Mouse (Mus musculus) midbrain, postnatal 0 days (tissue): ENCODE results near the gene Fam171a2. TPM values are rescaled to one million over a fixed set of nuclear protein-coding genes. Genes with fewer than 3 reads are reported as not detected.
A peak's percentile ranks its signal among the peaks of the same experiment; 100 is the strongest.

Experiments
- ATAC-seq: fragments of 200-750 bp; cut with Nextera tagmentation; 2 replicates; pipeline ENCODE4 v1.8.0; 2017; ENCODE audit warnings: moderate number of reproducible peaks, mild to moderate bottlenecking, moderate TSS enrichment, moderate library complexity; ENCODE audit not compliant: low FRiP score
- DNase-seq: peaks from one replicate; pipeline ENCODE4 v3.0.0-alpha.2; 2015; ENCODE audit warnings: low spot score
- H3K27ac ChIP-seq: fragments of 300-500 bp; sonication (generic); 2 replicates; pipeline ENCODE4 v1.5.1; 2014; ENCODE audit warnings: low read depth, mild to moderate bottlenecking, low read length, mixed read lengths
- H3K27me3 ChIP-seq: fragments of 300-500 bp; sonication (generic); 2 replicates; pipeline ENCODE4 v1.6.1; 2014; ENCODE audit warnings: low read length, control low read depth, mixed read lengths; ENCODE audit not compliant: insufficient read depth
- H3K36me3 ChIP-seq: fragments of 300-500 bp; sonication (generic); 2 replicates; pipeline ENCODE4 v1.6.1; 2014; ENCODE audit warnings: low read length, control low read depth, mixed read lengths; ENCODE audit not compliant: insufficient read depth
- H3K4me1 ChIP-seq: fragments of 300-500 bp; sonication (generic); 2 replicates; pipeline ENCODE4 v1.6.1; 2014; ENCODE audit warnings: mild to moderate bottlenecking, control low read depth, antibody characterized with exemption, low read length, mixed read lengths; ENCODE audit not compliant: insufficient read depth
- H3K4me2 ChIP-seq: fragments of 300-500 bp; sonication (generic); 2 replicates; pipeline ENCODE4 v1.6.1; 2014; ENCODE audit warnings: low read depth, mild to moderate bottlenecking, low read length, mixed read lengths; ENCODE audit not compliant: poor library complexity, severe bottlenecking
- H3K4me3 ChIP-seq: fragments of 300-500 bp; sonication (generic); 2 replicates; pipeline ENCODE4 v1.5.1; 2014; ENCODE audit warnings: low read depth, mild to moderate bottlenecking, low read length, moderate library complexity
- H3K9ac ChIP-seq: fragments of 300-500 bp; sonication (generic); replicated peaks from 2 replicates; pipeline ENCODE4 v1.6.1; 2014; ENCODE audit warnings: mild to moderate bottlenecking, low read length, moderate library complexity, mixed read lengths; ENCODE audit not compliant: poor library complexity, severe bottlenecking
- H3K9me3 ChIP-seq: fragments of 300-500 bp; sonication (generic); 2 replicates; pipeline ENCODE4 v1.6.1; 2016; ENCODE audit warnings: low read length, control low read depth
- CTCF ChIP-seq: IDR thresholded peaks from 2 replicates; pipeline ENCODE4 v1.5.1; 2016; ENCODE audit warnings: antibody characterized with exemption, mild to moderate bottlenecking
- WGBS: fragments of 180-500 bp; shearing (Covaris S2); extraction: QIAGEN DNeasy Blood & Tissue Kit; methylation state at CpG from one replicate; pipeline ENCODE4 v1.1.7; 2014; 5-methylcytosine and 5-hydroxymethylcytosine counted together
- polyA plus RNA-seq: library from polyadenylated mRNA; unstranded; fragments of >200 nt; fragmentation: Nextera tagmentation; extraction: Ambion mirVana; gene quantifications from 2 replicates; pipeline ENCODE4 v1.2.1, GENCODE M21; 2015
- total RNA-seq: library from RNA; depleted of rRNA; stranded (reverse); fragments of >200 nt; gene quantifications from 2 replicates; pipeline ENCODE4 v1.2.3, GENCODE M21; 2014

Gene Fam171a2
- total and polyA plus RNA-seq, 2 experiments from 2014 or later = 25.4 to 605 TPM

- Histone ChIP-seq H3K4me1 (peaks cover 11% of the 10 kb centered on the region; the same call in 1 of the 2 replicates), H3K36me3 (peaks cover 58% of the 10 kb centered on the region), H3K4me3 (no peak overlapping the region), H3K9me3 (no peaks in the 10 kb centered on the region), H3K4me2 (no peak overlapping the region), H3K27me3 (no peaks in the 10 kb centered on the region; the same call in 1 of the 2 replicates), H3K27ac (no peak overlapping the region), H3K9ac (no peak overlapping the region)
- ATAC-seq (no peak), DNase-seq (no peak)
- WGBS = 91% methylated on average over 18 of the region's 18 CpGs
- TF ChIP-seq CTCF = no peak
Observed at GRCm38 (mm10) chr11:102435754-102436470, 11.6 kb downstream of the Fam171a2 start.

GRCm38 (mm10) chr11:102434816-102435705 lies 12.4 kb downstream of the Fam171a2 start:
- no peak overlapping the region for H3K9ac ChIP-seq
- H3K9me3 ChIP-seq = no peaks in the 10 kb centered on the region
- DNase-seq (no peak), ATAC-seq (no peak)
- H3K27ac ChIP-seq = no peak overlapping the region
- peaks cover 11% of the 10 kb centered on the region; the same call in 1 of the 2 replicates for H3K4me1 ChIP-seq
- no peak overlapping the region for H3K4me2 ChIP-seq
- 93% methylated on average over 11 of the region's 11 CpGs for WGBS
- no peak for TF ChIP-seq CTCF
- no peak overlapping the region for H3K4me3 ChIP-seq
- no peaks in the 10 kb centered on the region; the same call in 1 of the 2 replicates for H3K27me3 ChIP-seq
- peaks cover 52% of the 10 kb centered on the region for H3K36me3 ChIP-seq

GRCm38 (mm10) chr11:102434406-102434805 lies 13.1 kb downstream of the Fam171a2 start:
- 5% methylated on average over 7 of the region's 7 CpGs for WGBS
- H3K27me3 ChIP-seq = no peaks in the 10 kb centered on the region; the same call in 1 of the 2 replicates
- no peaks in the 10 kb centered on the region for H3K9me3 ChIP-seq
- TF ChIP-seq CTCF = peak; percentile 96
- H3K4me3 ChIP-seq = no peak overlapping the region
- H3K4me2 ChIP-seq = no peak overlapping the region
- peaks cover 45% of the 10 kb centered on the region for H3K36me3 ChIP-seq
- H3K9ac ChIP-seq = no peak overlapping the region
- DNase-seq (peak; percentile 95), ATAC-seq (0 out of 2 replicates have a peak, but pooled peaks have one; percentile 34)
- H3K4me1 ChIP-seq = peaks cover 16% of the 10 kb centered on the region; the same call in 1 of the 2 replicates
- peak overlapping the region; percentile 59; the same call in 1 of the 2 replicates for H3K27ac ChIP-seq

- ATAC-seq = no peak
- Histone ChIP-seq H3K27ac (peak overlapping the region; percentile 59), H3K27me3 (no peaks in the 10 kb centered on the region), H3K4me2 (no peak overlapping the region), H3K4me3 (no peak overlapping the region), H3K4me1 (peaks cover 16% of the 10 kb centered on the region; the same call in 1 of the 2 replicates), H3K36me3 (peaks cover 40% of the 10 kb centered on the region), H3K9ac (no peak overlapping the region), H3K9me3 (no peaks in the 10 kb centered on the region)
- 88% methylated on average over 7 of the region's 7 CpGs for WGBS
- TF ChIP-seq CTCF = no peak
- no peak for DNase-seq
Observed at GRCm38 (mm10) chr11:102433866-102434265, 13.6 kb downstream of the Fam171a2 start.

- no peak for TF ChIP-seq CTCF
- no peak overlapping the region for H3K4me3 ChIP-seq
- 90% methylated on average over 6 of the region's 6 CpGs for WGBS
- no peak overlapping the region for H3K4me2 ChIP-seq
- DNase-seq (peak; percentile 39), ATAC-seq (no peak)
- no peaks in the 10 kb centered on the region for H3K9me3 ChIP-seq
- H3K9ac ChIP-seq = no peak overlapping the region
- H3K4me1 ChIP-seq = peaks cover 13% of the 10 kb centered on the region; the same call in 1 of the 2 replicates
- no peaks in the 10 kb centered on the region for H3K27me3 ChIP-seq
- no peak overlapping the region for H3K27ac ChIP-seq
- peaks cover 35% of the 10 kb centered on the region for H3K36me3 ChIP-seq
Observed at GRCm38 (mm10) chr11:102432896-102433295, 14.6 kb downstream of the Fam171a2 start.
